Mouse (Mus musculus) T-helper 17 cell (primary cell): Measurements from ENCODE around the gene Vgf.

Source experiments
- in situ Hi-C, 2 experiments: fragments of 300-600 bp; cut with MboI, MseI; formaldehyde crosslinking; loops; 1 replicate in 1 of 2; 2 replicates in 1 of 2; pipeline ENCODE4 v1.15.1; 2025; ENCODE audit warnings: high pct_unique_total_duplicates in 2 of 2

The Vgf gene

GRCm38 (mm10) chr5:137029643-137030415, 3.6 kb downstream of the Vgf start:
- in situ Hi-C loops, result loop anchor here (5.0 kb wide), 1 partner anchor 72 kb away; no protein-coding TSS in a partner anchor

GRCm38 (mm10) chr5:137030416-137030810, 4.2 kb downstream of the Vgf start:
- in situ Hi-C loops, result loop anchor here in 1 of 2 experiments (5.0 kb wide), 1 partner anchor 72 kb away; no protein-coding TSS in a partner anchor

- in situ Hi-C loops, result loop anchor here in 1 of 2 experiments (5.0 kb wide), 1 partner anchor 71 kb away; no protein-coding TSS in a partner anchor
These were observed 5.2 kb downstream of the Vgf start for GRCm38 (mm10) chr5:137031076-137032032.

GRCm38 (mm10) chr5:137032033-137032421, 5.8 kb downstream of the Vgf start:
- in situ Hi-C loops, result loop anchor here in 1 of 2 experiments (5.0 kb wide), 1 partner anchor 70 kb away; no protein-coding TSS in a partner anchor

GRCm38 (mm10) chr5:137032641-137033074, 6.5 kb downstream of the Vgf start:
- in situ Hi-C loops, result loop anchor here in 1 of 2 experiments (5.0 kb wide), 1 partner anchor 70 kb away; no protein-coding TSS in a partner anchor

GRCm38 (mm10) chr5:137036211-137036610, 10.0 kb downstream of the Vgf start:
- in situ Hi-C loops, result no loop called here

- in situ Hi-C loops, result no loop called here
These were observed 13.3 kb downstream of the Vgf start for GRCm38 (mm10) chr5:137039453-137039852.

- in situ Hi-C loops, result no loop called here
These were observed 15.2 kb downstream of the Vgf start for GRCm38 (mm10) chr5:137041442-137041841.

GRCm38 (mm10) chr5:137043997-137044396, 17.8 kb downstream of the Vgf start:
- in situ Hi-C loops, result no loop called here

GRCm38 (mm10) chr5:137045402-137046323, 19.5 kb downstream of the Vgf start, which contains the start of gene Ap1s1:
Gene Ap1s1, minus strand, starts transcription at chr5:137046135.
- in situ Hi-C loops, result no loop called here

- in situ Hi-C loops, result no loop called here
These were observed 20.1 kb downstream of the Vgf start for GRCm38 (mm10) chr5:137046324-137046718.

- in situ Hi-C loops, result no loop called here
These were observed 20.8 kb downstream of the Vgf start for GRCm38 (mm10) chr5:137046991-137047390.

GRCm38 (mm10) chr5:137051125-137051524, 24.9 kb downstream of the Vgf start:
- in situ Hi-C loops, result no loop called here

- in situ Hi-C loops, result no loop called here
These were observed 25.8 kb downstream of the Vgf start for GRCm38 (mm10) chr5:137051914-137052505.

GRCm38 (mm10) chr5:137054299-137054698, 28.1 kb downstream of the Vgf start:
- in situ Hi-C loops, result no loop called here

- in situ Hi-C loops, result no loop called here
These were observed 28.7 kb downstream of the Vgf start for GRCm38 (mm10) chr5:137054873-137055272.

- in situ Hi-C loops, result no loop called here
These were observed 35.8 kb downstream of the Vgf start for GRCm38 (mm10) chr5:137061809-137062481.

GRCm38 (mm10) chr5:137062601-137063000, 36.4 kb downstream of the Vgf start:
- in situ Hi-C loops, result no loop called here

GRCm38 (mm10) chr5:137065454-137065853, 39.3 kb downstream of the Vgf start:
- in situ Hi-C loops, result loop anchor here in 1 of 2 experiments (5.0 kb wide), 1 partner anchor 47 kb away; no protein-coding TSS in a partner anchor

- in situ Hi-C loops, result loop anchor here in 1 of 2 experiments (5.0 kb wide), 1 partner anchor 46 kb away; no protein-coding TSS in a partner anchor
These were observed 39.7 kb downstream of the Vgf start for GRCm38 (mm10) chr5:137065923-137066322.
